Mouse (Mus musculus) heart, postnatal 36 days (tissue): ENCODE measurements around the gene Slc1a5. TPM values are rescaled to one million over a fixed set of nuclear protein-coding genes. Genes with fewer than 3 reads are reported as not detected.

Source experiments
- DNase-seq, 2 experiments: peaks; one replicate each; pipeline ENCODE4 v3.0.0; 2021 to 2022
- intact Hi-C: fragments of 180-260 bp; cut with DNase I; formaldehyde crosslinking; loops from one replicate; pipeline ENCODE4 v1.15.1; 2025
- total RNA-seq, 2 experiments: library from RNA; stranded (reverse); gene quantifications; 2 replicates each; pipeline ENCODE4 v1.2.3; 2021

The Slc1a5 gene
- total RNA-seq, 2 experiments from 2014 or later = 21.3 to 22.8 TPM

DNA sequence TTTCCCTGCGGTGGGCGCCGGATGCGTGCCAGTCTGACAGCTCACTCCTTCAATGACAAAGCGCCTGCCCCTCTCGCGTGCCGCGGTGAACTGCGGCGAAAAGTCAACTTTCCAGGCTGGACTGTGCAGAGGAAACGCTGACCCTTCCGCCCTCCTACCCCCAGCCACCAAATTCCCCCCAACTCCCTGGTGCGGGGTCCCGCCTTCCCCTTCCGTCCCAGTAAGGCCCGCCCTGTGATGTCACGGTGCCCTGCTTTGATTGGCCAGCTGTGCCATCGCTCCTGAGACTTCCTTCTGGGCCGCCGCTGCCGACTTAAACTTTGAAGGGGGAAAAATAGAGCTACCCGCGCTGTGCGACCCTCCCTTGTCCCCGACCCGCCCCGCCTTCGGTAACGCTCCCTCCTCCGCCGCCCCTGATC, 61.5 kb downstream of the Slc1a5 start, which contains the start of gene Prkd2:
TSS of gene Prkd2 (plus strand) at position 258 of the 419 bp plus-strand sequence.
- intact Hi-C loops = loop anchor here (2.0 to 10.0 kb wide), 2 partner anchors 26 to 888 kb away; partner anchors contain the start of gene Fkrp
- peak; percentile 95 to 96 for DNase-seq

DNA sequence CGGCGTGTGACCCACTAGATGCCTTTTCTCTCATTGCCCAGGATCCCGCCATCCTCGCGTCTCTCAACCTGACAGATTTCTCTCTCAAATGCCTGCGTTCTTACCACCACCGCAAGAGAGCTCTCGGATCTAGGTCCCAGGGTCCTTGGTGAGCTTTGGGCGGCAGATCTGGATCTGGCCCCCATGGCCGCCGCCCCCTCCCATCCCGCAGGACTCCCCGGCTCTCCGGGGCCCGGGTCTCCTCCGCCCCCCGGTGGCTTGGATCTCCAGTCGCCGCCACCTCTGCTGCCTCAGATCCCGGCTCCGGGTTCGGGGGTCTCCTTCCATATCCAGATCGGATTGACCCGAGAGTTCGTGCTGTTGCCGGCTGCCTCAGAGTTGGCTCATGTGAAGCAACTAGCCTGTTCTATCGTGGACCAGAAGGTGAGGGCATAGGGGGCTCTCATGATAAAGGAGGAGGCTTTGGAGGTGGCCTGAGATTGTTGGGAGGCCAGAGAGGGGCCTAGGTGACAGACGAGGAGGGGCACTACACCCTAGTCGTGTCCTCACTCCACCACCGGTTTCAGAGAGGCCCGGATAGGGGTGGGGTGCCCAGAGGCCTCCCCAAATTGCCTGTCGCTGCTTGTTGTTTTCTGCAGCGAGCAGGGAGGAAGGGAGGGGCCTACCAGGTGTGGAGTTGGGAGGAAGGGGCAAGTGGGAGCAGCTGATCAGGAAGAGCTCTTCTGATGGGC, 62.5 kb downstream of the Slc1a5 start:
- peak; percentile 59 to 61 for DNase-seq
- intact Hi-C loops = loop anchor here (2.0 to 10.0 kb wide), 2 partner anchors 27 to 889 kb away; partner anchors contain the start of gene Fkrp

DNA sequence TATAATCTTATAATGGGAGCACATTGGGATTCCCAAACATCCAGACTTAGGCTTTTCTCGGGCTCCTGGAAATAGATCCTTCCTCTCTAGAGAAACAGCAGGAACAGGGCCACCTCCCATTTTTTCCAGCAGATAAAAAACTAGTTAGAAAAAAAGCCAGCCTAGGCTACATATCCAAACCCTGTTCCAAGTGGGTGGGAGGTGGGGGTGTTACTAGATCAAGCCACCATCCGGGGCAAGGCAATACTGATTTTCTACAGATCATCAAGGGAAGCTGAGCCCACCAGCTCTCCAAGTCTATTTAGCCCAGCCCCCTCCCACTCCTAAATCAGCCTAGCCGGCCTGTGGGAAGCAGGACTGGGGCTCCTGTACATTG, 63.5 kb downstream of the Slc1a5 start:
- intact Hi-C loops = loop anchor here (10.0 kb wide), 1 partner anchor 890 kb away; no protein-coding TSS in a partner anchor
- no peak for DNase-seq

DNA sequence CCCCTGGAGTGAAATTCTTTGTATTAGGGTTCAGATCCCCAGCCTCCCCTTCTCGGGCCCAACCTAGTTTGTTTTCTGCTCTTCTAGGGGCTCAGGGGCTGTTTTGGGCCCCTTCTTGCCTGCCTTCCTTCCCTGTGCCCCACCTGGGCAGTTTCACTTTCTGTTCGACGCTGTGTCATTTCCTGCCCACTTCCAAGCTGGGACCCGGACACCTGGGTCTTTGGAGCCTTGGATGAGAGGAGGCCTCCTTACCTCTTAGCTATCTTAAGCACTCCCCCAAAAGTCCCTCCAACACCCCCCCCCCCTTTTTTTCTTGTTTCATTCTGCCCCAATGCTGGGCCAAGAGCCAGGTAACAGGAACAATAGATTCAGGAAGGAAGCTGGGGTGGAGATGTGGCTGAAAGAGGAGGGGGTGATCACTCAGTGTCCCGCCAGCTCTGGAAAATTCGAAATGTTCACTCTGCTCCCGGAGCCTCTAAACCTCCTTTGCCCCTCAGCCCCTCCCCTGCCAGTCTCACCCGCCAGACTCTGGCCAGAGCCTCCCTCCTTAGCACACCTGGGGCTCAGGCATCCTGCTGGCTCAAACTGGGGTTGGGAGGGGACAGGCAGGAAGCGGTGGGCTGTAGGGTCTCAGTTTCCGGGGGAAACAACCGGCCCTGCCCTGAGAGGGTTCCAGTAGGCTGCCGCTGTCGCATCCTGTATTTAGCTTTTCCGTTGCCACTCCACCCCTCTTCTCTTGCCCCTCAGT, 64.1 kb downstream of the Slc1a5 start:
- intact Hi-C loops = loop anchor here (10.0 kb wide), 1 partner anchor 890 kb away; no protein-coding TSS in a partner anchor
- DNase-seq = peak; percentile 58 to 71

DNA sequence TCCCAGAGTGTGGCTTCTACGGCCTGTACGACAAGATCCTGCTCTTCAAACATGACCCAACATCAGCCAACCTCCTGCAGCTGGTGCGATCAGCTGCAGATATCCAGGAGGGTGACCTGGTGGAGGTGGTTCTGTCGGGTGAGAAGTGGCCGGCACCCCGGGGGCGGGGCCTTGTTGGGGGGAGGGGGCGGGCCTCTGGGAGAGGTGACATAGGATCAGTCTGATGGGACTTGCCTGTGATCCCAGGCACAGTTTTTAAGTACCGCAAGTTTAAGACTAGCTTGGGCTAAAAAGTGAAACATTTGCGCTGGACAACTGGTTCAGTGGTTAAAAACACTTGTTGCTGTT, 64.7 kb downstream of the Slc1a5 start:
- intact Hi-C loops = loop anchor here (2.0 to 10.0 kb wide), 2 partner anchors 19 to 891 kb away; no protein-coding TSS in a partner anchor
- no peak for DNase-seq

DNA sequence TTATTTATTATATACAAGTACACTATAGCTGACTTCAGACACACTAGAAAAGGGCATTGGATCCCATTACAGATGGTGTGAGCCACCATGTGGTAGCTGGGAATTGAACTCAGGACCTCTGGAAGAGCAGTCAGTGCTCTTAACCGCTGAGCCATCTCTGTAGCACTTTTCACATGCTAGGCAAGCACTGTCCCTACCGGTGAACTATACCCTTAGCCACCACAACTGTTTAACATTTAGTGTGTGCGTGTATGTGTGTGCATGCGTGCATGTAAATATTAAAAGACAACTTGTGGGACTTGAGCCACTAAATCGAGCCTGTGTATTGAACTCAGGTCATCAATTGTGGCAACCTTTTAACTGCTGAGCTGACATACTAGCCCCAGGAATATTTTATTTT, 65.6 kb downstream of the Slc1a5 start:
- DNase-seq = no peak
- intact Hi-C loops = loop anchor here (2.0 to 10.0 kb wide), 2 partner anchors 20 to 892 kb away; no protein-coding TSS in a partner anchor

DNA sequence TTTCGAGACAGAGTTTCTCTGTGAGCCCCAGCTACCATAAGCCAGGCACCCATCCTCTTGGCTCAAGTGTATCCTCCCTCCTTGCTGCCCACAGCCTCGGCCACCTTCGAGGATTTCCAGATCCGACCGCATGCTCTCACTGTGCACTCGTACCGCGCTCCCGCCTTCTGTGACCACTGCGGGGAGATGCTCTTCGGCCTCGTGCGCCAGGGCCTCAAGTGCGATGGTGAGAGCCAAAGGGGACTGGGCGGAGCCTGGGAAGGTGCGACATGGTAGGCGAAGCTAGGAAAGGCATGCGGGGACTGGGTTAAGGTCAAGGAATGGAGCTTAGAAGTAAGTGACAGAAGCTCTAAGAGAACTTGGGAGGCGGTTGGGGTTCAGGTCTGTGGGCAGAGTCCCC, 66.4 kb downstream of the Slc1a5 start:
- DNase-seq = no peak
- intact Hi-C loops = loop anchor here (2.0 to 10.0 kb wide), 2 partner anchors 21 to 893 kb away; no protein-coding TSS in a partner anchor

Other genes starting within 250 kb of the Slc1a5 start
- gene Arhgap35, start 166.3 kb upstream of the Slc1a5 start, total RNA-seq = 10 to 100 TPM; 32.0 to 35.1 TPM
- not detected for gene Ceacam15, start 105.6 kb upstream of the Slc1a5 start, total RNA-seq
- gene Ceacam9, start 59.4 kb upstream of the Slc1a5 start, total RNA-seq = not detected
- gene Ap2s1, start 42.9 kb upstream of the Slc1a5 start, total RNA-seq = 10 to 100 TPM; 80.0 to 81.8 TPM
- 10 to 100 TPM; 54.1 to 61.3 TPM for gene Strn4, start 34.5 kb downstream of the Slc1a5 start, total RNA-seq
- gene Fkrp, start 35.4 kb downstream of the Slc1a5 start, total RNA-seq = 10 to 100 TPM; 47.2 to 49.1 TPM
- gene Prkd2, start 61.6 kb downstream of the Slc1a5 start, total RNA-seq = 10 to 100 TPM; 17.8 to 19.3 TPM
- 10 to 100 TPM; 11.2 to 11.7 TPM for gene Dact3, start 94.0 kb downstream of the Slc1a5 start, total RNA-seq
- gene Gng8, start 110.4 kb downstream of the Slc1a5 start, total RNA-seq = 1 to 10 TPM in 1 of 2 experiments, under 1 TPM in 1; 0.54 to 1.3 TPM
- 1 to 10 TPM; 2.9 TPM for gene Ptgir, start 125.2 kb downstream of the Slc1a5 start, total RNA-seq
- gene Calm3, start 142.8 kb downstream of the Slc1a5 start, total RNA-seq = 100 to 1,000 TPM; 182 to 193 TPM
- gene Pnmal2, start 163.3 kb downstream of the Slc1a5 start, total RNA-seq = 1 to 10 TPM; 3.4 to 3.9 TPM
- gene Pnmal1, start 178.3 kb downstream of the Slc1a5 start, total RNA-seq = not detected
- gene Gm42372, start 201.7 kb downstream of the Slc1a5 start, total RNA-seq = not detected
- 1 to 10 TPM; 5.9 to 6.3 TPM for gene Ccdc8, start 211.4 kb downstream of the Slc1a5 start, total RNA-seq
- gene Ppp5c, start 246.6 kb downstream of the Slc1a5 start, total RNA-seq = 100 to 1,000 TPM; 107 to 109 TPM